Mouse (Mus musculus) ZHBTc4 (cell line): ENCODE results near the gene Adamts16.
A peak's percentile ranks its signal among the peaks of the same experiment; 100 is the strongest.

Experiments used
- DNase-seq: peaks from one replicate; pipeline ENCODE4 v3.0.0-alpha.2; 2011; ENCODE audit warnings: low read depth, low spot score

The Adamts16 gene

GRCm38 (mm10) chr13:70764682-70765081 is 76.9 kb downstream of the Adamts16 start:
- no peak for DNase-seq

- DNase-seq: no peak
These were observed 79.0 kb downstream of the Adamts16 start for GRCm38 (mm10) chr13:70762586-70762985.

GRCm38 (mm10) chr13:70761312-70761711 is 80.3 kb downstream of the Adamts16 start:
- DNase-seq: no peak

- no peak for DNase-seq
These were observed 81.4 kb downstream of the Adamts16 start for GRCm38 (mm10) chr13:70760186-70760585.

- no peak for DNase-seq
These were observed 95.2 kb downstream of the Adamts16 start for GRCm38 (mm10) chr13:70746294-70747008.

GRCm38 (mm10) chr13:70744416-70745038 is 97.1 kb downstream of the Adamts16 start:
- DNase-seq: no peak

- no peak for DNase-seq
These were observed 98.9 kb downstream of the Adamts16 start for GRCm38 (mm10) chr13:70742693-70743092.

GRCm38 (mm10) chr13:70740281-70741240 is 101.0 kb downstream of the Adamts16 start:
- no peak for DNase-seq

- DNase-seq: no peak
These were observed 102.8 kb downstream of the Adamts16 start for GRCm38 (mm10) chr13:70738781-70739180.

- no peak for DNase-seq
These were observed 105.2 kb downstream of the Adamts16 start for GRCm38 (mm10) chr13:70736409-70736808.

- no peak for DNase-seq
These were observed 107.0 kb downstream of the Adamts16 start for GRCm38 (mm10) chr13:70734640-70735039.

GRCm38 (mm10) chr13:70733911-70734310 is 107.7 kb downstream of the Adamts16 start:
- DNase-seq: no peak

- DNase-seq: no peak
These were observed 108.4 kb downstream of the Adamts16 start for GRCm38 (mm10) chr13:70733206-70733605.

- no peak for DNase-seq
These were observed 108.8 kb downstream of the Adamts16 start for GRCm38 (mm10) chr13:70732781-70733180.

- peak; percentile 22 for DNase-seq
These were observed 110.3 kb downstream of the Adamts16 start for GRCm38 (mm10) chr13:70731349-70731748.

- no peak for DNase-seq
These were observed 111.6 kb downstream of the Adamts16 start for GRCm38 (mm10) chr13:70729996-70730395.

- no peak for DNase-seq
These were observed 115.4 kb downstream of the Adamts16 start for GRCm38 (mm10) chr13:70726249-70726648.

- DNase-seq: no peak
These were observed 117.0 kb downstream of the Adamts16 start for GRCm38 (mm10) chr13:70724635-70725034.

- DNase-seq: no peak
These were observed 117.4 kb downstream of the Adamts16 start for GRCm38 (mm10) chr13:70724108-70724622.

- DNase-seq: no peak
These were observed 121.6 kb downstream of the Adamts16 start for GRCm38 (mm10) chr13:70719994-70720393.

- DNase-seq: no peak
These were observed 122.8 kb downstream of the Adamts16 start for GRCm38 (mm10) chr13:70718814-70719213.

- no peak for DNase-seq
These were observed 125.6 kb downstream of the Adamts16 start for GRCm38 (mm10) chr13:70716022-70716421.
